Mouse (Mus musculus) 3T3-L1 (cell line): ENCODE results near the gene Sap25.

ENCODE experiments used
- DNase-seq: peaks from one replicate; pipeline ENCODE4 v3.0.0-alpha.2; 2015; ENCODE audit warnings: low read depth, low spot score

The Sap25 gene

DNA sequence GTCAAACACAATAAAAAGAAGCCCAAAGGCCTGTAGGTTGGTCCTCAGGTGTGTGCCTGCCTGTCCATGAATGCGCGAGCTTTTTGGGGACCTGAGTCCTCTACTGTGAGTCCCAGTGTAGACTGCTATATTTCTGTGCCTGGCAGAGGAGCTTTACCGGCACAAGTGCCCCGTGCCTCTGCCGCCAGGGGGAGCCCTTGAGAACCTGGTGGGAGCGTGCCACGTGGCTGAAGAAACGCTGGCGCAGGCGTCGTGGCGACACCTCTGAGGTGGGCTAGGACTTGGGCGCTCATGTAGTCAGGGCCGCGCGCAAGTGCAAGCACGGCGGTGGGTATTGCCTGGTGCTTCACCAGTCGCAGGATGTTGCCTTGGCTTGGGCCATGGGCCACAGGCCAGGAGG, at the start of gene Sap25:
Sap25 (plus strand) TSS at position 281 of the 400 bp plus-strand sequence.
- DNase-seq, result no peak

DNA sequence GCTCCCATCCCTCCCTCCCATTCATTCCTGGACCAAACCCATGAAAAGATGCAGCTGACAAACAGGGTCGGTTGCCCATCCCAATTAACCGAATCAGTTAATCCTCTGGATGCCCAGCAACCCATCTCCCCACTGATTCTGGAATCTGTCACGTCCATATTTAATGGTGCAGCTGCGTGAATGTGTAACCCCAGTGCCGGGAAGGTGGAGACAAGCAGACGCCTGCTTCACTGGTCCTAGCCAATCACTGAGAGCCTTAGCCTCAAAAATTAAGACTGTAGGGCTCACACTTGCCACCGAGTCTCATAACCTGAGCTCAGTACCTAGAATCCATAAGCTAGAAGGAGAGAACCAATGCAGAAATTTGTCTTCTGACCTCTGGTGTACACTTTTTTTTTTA, 45.2 kb upstream of the Sap25 start:
- no peak for DNase-seq

DNA sequence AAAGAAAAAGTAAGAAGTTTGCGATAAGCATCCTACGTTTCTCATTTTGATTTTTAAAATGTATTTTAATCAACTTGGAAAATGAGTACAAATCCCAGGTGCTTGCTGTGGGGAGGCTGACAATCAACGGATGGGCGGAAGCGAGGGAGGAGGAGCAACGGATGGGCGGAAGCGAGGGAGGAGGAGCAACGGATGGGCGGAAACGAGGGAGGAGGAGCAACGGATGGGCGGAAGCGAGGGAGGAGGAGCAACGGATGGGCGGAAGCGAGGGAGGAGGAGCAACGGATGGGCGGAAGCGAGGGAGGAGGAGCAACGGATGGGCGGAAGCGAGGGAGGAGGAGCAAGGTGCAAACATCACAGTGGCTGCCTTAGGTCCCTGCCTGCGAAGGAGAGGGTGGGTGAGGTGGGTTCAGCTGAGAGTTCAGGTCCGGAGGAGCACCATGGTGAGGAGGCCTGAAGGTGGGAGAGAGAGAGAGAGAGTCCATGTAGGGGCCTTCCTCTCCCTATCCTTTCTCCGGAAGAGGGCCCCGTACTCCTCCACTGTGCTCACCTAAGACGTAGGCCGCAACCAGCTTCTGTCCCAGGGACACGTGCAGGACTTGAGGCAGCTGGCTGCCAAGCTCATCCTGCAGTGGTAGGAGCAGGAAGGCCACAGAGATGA, 44.4 kb upstream of the Sap25 start:
- DNase-seq, result no peak

DNA sequence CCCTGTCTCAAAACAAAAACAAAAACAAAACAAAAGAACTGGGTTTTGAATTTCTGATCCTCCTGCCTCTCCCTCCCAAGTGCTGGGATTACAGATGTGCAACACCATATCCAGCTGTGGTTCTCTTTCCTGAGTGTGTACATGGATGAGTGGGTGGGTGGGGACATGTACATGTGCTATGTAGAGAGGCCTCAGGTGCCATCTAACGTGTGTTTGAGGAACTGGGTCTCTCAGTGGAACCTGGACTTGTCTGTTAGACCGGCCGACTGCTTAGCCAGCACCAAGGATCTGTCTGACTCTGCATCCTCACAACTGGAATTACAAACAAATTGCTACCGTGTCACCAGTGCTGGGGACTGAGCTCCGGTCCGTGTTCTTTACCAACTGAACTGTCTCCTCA, 43.5 kb upstream of the Sap25 start:
- no peak for DNase-seq

DNA sequence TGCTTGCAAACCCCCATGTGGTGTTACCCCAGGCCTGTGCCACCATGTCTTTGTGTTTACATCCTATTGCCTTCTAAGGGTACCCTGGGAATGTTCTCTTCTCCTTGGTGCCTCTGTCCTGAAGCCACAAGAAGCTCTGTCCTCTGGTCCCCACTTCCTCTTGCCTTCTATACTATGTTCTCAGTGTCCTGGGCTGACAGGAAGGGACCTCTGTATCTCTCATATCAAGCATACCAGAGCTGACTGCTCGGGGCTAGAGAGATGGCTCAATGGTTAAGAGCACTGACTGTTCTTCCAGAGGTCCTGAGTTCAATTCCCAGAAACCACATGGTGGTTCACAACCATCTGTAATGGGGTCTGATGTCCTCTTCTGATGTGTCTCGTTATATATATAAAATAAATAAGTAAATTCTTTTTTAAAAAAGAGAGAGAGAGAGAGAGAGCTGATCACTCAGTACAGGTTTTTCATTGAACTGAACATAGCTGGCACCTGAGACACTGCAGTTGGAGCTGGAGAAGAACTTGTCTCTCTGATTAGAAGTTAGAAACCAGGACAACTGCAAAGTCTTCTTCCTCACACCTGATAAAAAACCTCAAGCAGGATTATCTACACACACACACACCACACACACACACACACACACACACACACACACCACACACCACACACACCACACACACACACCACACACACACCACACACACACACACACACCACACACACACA, 42.9 kb upstream of the Sap25 start:
- DNase-seq, result no peak

DNA sequence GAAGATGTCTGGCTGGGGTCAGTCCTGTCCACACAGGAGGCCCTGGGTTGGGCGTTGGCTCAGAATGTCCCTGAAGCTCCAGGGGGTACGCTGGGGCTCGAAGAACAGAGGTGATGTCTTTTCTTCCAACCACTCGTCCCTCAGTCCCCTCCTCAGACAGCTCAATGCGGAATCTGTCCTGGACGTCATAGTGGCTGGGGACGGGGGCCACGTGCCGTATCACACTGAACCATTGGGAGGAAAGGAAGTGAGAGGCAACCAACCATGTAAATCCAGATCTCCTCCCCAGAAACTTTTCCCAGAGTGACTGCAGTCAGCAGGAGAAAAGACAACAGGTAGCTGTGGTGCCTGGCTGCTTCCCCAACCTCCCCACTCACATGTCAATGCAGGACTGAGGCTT, 41.5 kb upstream of the Sap25 start:
- DNase-seq, result no peak

DNA sequence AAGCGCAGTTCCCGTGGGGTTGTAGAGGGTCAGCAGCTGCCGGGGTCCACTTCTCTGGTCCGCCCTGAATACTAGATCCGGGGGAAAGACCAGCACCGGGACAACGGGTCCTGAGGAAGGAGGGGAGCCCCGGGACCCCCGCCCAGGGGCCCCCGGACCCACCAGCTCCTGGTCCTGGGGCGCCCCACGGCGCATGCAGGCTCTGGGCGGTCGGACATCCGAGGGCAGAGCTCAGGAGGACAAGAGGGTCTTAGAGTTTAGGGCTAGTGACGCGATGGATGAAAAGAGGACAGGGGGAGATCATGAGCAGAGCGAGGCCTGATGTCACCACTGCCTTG, 40.9 kb upstream of the Sap25 start:
- DNase-seq, result no peak

DNA sequence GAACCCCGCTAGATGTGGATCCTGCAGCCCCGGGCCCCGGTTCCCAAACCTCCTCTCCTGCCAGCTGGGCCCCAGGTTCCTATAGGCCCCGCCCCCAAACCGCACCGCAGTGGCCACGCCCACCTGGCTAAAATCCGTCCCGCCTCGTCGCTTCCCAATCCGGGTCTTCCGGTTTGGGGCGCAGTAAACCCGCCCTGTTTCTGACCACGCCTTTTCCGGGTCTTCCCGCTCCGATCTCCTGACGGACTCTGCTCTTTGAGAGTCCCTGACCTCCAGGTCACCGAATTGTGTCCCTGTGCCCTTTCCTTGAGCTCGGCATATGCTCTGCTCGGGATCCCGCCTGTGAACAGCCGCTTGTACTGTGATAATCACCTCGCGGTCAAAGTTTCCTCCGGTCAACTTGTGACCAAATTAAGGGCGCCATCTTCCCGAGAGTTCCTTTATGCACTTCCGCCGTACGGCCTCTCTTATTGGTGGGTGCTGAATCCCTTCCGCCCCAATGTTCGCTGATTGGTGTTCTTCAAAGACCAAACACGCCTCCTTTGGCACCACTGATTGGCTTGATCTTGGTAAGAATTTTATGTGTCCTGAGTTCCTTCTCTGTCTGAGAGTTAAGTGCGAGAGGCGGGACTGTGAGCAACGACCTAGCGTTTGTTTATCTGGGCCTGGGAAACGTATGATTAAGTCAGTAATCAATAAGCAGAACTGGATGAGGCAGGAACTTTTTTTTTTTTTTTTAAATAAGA, 40.3 kb upstream of the Sap25 start, which contains the start of gene Mospd3:
Mospd3 (minus strand) TSS at position 440 of the 746 bp plus-strand sequence.
- peak; percentile 100 for DNase-seq

DNA sequence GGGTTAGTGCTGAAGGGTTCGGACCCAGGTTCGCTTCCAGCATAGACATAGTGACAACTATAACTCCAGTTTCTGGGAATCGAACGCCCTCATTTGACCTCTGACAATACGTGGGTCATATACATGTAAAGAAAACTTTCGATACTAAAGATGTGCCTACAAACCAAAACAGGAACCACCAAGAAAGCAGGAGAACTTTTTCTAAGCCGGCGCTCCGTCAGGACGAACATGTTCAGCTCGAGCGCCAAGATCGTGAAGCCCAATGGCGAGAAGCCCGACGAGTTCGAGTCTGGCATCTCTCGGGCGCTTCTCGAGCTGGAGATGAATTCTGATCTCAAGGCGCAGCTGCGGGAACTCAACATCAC, 39.8 kb upstream of the Sap25 start:
- DNase-seq, result no peak

DNA sequence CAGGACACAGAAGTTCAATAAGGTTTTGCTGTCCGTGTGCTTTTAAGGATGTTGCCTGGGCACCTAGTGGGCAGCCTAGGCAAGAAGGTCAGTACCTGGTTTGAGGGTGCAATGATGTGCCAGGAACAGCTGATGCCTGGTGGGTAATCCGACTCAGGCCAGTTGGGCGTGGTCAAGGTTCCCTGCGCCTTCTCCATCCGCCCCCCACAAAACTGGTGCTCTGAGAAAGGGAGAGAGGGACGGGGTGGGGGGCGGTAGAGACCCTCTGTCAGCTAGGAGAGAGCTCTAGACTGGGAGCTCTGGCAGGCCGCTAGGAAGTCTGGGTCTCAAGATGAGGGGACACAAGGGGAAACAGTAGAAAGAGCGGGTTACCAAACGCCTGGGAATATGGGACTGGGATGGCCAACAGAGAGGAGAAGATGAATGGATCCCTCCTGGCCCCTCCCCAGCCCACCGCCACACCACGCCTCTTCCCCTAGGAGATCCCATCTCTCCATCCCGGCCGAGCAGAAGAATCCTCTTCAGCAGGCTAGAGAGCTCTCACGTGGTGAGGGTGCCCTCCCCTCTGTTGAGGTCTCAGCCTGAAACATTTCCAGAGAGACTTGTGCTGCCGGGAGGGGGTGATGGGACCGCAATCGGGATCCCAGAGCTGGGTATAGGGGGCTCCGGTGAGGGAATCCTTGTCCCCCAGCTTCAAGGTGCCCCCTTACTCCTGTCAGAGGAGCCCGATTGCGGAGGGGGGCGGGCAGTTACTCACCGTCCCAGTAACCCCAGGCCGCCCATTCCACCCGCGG, 33.1 kb upstream of the Sap25 start:
- no peak for DNase-seq

DNA sequence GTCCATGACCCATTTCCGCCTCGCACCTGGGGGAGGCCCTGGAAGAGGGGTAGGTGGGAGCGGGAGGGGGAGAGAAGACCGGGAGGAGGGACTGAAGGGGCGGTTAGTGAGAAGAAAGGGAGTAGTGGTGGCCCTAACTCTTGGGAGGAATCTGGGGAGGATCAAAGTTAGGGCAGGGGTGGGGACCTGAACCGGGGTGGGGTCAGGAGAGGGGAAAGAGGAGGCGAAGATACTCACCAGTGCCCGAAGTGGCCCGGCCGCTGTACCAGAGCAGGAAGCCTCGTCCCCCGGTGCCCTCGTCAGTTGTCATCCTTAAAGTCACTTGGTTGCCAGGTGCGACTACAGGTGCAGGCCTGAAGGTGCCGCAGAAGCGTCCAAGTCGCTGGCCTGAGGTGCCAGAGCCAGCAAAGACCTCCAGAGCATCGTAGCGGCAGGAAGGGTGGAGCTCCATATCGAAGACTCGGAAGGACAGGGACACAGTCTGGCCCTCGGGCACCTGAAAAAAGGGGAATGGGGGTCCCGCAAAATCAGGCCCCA, 32.4 kb upstream of the Sap25 start:
- DNase-seq, result no peak

DNA sequence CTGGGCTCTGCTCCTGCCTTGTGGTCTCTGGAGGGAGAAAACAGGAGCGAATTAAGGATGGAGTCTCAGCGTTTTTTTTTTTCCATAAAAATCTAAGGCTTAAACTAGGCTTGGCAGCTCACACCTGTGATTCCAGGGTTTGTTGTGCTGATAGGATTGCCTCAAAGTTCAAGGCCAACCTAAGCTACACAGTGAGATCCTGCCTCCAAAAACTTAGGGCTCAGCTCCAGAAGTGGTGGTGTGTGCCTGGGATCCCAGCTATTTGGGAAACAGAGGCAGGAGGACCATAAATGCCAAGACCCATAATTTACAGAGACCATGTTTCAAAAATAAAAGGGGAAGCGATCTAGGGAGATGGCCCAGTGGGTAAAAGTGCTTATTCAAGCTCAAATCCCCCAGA, 31.8 kb upstream of the Sap25 start:
- DNase-seq, result no peak

DNA sequence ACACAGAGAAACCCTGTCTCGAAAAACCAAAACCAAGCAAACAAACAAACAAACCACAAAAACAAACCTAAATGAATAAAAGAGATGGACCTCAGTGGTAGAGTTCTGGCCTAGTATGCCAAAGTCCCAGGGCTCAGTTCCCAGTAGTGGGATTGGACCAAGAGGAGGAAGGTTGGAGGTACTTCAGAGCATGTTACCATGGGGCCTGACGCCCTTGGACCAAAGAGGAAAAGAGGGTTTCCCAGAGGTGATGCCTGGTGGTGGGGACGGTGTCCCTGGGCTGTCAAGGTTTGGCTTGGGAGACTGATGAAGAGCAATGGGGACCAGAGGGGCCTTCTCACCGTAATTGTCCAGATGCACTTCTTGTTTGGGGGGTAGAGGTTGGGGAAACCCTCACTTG, 31.1 kb upstream of the Sap25 start:
- peak; percentile 56 for DNase-seq

DNA sequence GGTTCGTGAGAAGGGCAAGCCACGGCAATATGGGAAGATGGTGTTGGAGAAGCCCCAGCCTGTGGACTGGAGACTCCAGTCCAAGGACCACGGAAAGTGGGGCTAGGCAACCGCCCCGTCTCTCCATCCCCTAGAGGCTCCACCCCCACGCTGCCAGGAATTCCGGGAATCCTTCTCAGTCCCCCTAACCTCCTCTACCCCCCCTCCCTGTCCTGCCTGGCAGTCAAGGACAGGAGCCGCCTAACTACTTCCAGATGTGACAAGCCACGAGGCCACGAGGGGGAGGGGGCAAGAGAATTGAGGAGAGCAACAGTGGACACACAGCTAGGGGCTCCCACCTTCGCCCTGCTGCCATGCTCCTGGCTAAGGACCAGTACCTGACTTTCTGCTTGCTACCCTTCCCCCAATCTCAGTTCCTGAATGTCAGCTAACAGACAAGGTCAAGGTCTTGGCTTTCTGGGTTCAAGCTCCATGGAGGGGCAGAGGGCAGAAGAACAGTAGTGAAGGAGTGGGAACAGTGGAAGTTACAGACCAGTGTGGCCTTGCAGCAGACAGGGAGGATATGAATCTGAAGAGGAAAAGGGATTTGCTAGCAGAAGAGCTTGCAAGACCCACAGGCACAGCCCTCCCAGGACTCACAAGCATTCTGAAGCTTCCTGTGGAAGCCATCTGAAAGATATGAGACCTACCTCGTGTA, 30.4 kb upstream of the Sap25 start:
- DNase-seq, result peak; percentile 98

DNA sequence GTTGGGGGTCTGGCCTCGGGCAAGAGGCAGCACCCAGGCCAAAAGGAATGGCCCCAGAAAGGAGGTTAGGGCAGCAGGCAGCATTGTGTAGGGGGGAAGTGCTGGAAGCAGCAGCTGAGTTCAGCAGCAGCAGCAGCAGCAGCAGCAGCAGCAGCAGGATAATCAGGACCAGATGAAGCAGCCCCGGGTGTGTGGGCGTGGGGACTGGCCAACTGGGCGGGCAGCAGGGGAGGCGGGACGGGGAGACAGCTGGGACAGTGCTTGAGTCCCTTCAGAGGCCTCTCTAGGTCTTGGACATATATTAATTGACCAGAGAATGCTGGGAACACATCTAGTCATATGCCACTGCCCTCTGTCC, 29.9 kb upstream of the Sap25 start:
- peak; percentile 96 for DNase-seq

DNA sequence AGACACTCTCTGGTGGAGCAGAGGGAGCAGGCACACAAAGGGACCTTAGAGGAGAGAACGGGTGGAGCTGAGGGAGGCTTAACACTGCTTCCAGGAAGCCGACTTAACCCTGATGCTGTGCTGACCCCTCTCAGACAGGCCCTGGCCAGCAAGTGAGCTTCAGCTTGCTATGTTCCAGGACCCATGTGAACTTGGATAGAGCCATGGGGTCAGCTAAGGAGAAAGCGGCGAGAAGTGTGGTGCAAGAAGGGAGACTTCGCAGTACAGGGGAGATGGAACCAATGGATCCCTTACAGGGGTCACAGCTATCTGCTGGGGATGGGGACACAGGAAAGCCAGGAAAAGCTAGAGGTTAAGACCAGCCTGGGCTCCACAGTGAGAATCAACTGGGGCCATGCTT, 28.1 kb upstream of the Sap25 start:
- no peak for DNase-seq

DNA sequence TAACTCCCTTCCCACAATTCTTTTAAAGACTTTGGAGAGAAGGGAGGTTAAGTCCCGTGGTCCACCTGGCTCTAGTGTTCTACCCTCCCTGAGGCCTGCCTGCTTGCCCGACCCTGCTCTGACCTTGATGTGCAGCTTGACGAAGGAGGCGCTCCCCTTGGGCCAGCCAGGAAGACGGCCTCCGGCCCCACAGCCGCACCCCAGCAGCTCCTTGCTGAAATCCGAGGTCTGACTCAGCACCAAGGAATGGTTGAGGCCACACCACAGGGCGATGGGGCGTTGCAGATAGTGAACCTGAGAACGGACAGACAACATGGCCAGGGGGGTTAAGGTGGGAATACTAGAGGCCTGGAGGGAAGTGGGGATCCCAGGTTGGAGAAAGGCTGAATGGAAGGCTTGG, 27.6 kb upstream of the Sap25 start, which contains the start of gene Pcolce:
Pcolce (minus strand) TSS at position 235 of the 400 bp plus-strand sequence.
- DNase-seq, result peak; percentile 98

DNA sequence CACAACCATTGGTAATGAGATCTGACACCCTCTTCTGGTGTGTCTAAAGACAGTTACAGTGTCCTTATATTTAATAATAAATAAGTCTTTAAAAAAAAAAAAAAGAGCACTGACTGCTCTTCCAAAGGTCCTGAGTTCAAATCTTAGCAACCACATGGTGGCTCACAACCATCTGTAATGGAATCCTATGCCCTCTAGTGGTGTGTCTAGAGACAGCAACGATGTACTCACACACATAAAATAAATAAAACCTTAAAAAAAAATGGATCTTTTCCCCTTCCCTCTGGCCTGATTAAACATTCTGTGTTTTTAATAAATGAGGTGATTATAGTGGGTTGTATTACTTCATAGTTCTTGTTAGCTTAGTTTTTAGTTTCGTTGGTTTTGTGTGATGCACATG, 26.2 kb upstream of the Sap25 start:
- DNase-seq, result peak; percentile 50

DNA sequence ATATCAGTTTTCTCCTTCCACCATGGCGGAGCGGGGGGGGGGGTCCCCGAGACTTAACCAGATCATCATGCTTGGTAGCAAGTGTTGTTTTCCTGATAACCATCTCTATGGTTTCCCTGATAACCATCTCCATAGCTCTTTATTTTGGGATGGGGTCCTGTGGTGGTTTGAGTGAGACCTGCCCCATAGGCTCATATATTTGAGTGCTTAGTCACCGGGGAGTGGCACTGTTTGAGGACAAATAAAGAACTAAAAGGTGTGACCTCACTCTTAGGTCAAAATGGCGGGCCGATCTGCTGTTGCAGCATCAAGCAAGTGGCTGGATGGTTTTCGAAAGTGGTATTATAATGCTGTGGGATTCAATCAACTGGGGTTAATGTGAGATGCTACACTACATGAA, 25.8 kb upstream of the Sap25 start:
- peak; percentile 33 for DNase-seq

DNA sequence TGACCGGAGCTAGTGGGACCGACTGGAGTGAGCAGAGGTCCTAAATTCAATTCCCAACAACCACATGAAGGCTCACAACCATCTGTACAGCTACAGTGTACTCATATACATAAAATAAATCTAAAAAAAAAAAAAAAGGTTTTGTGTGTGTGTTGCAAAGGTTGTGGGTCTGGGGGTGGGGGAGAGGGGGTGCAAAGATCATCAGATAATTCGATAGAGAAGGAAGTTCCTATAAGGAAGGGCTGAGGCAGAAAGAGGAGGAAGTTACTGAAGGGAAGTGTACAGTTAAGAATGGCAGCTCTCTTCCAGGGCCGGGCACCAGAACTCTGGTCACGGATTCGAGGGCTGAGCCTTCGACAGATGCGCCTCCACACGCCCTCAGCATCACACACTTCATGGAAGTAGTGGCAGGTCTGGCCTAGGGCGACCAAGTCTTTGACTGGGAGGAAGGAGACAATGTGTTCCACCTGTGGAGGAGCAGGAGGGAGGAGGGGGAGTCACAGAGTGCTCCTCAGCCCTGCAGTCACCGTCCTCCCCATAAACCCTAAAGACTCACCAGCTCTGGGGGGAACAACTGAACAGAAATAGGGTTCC, 17.1 kb upstream of the Sap25 start:
- no peak for DNase-seq

DNA sequence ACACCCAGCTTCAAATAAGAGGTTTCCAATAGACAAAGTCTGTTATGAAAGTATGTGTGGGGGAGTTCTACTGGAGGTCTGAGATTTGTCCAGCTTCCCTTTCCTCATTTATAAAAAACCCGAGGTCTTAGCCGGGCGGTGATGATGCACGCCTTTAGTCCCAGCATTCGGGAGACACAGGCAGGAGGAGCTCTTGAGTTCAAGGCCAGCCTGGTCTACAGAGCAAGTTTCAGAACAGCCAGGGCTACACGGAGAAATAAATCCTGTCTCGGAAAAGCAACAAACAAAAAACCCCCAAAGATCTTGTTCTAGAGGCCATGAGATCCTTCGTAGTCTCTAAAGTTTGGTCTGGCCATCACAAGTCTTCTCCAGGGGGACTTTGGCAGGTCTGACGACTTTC, 13.1 kb upstream of the Sap25 start:
- DNase-seq, result peak; percentile 75
